Mouse (Mus musculus) lung, adult 18-20 months (tissue): ENCODE data around the gene Klf7.

Experiments
- DNase-seq, 2 experiments: peaks; one replicate each; pipeline ENCODE4 v3.0.0; 2022; ENCODE audit warnings: mixed read lengths in 2 of 2

The Klf7 gene

GRCm38 (mm10) chr1:64060699-64061454 is 61.2 kb downstream of the Klf7 start:
- DNase-seq = no peak

- DNase-seq = no peak
These were observed 62.0 kb downstream of the Klf7 start for GRCm38 (mm10) chr1:64060116-64060515.

- no peak for DNase-seq
These were observed 65.5 kb downstream of the Klf7 start for GRCm38 (mm10) chr1:64056541-64056940.

GRCm38 (mm10) chr1:64055978-64056377 is 66.1 kb downstream of the Klf7 start:
- DNase-seq = no peak

GRCm38 (mm10) chr1:64055210-64055609 is 66.9 kb downstream of the Klf7 start:
- DNase-seq = no peak

GRCm38 (mm10) chr1:64052069-64052750 is 69.9 kb downstream of the Klf7 start:
- DNase-seq = peak; percentile 16 to 40

GRCm38 (mm10) chr1:64048567-64048966 is 73.5 kb downstream of the Klf7 start:
- no peak for DNase-seq

- DNase-seq = no peak
These were observed 75.3 kb downstream of the Klf7 start for GRCm38 (mm10) chr1:64046802-64047156.

- DNase-seq = no peak
These were observed 75.8 kb downstream of the Klf7 start for GRCm38 (mm10) chr1:64046087-64046801.

GRCm38 (mm10) chr1:64044577-64044976 is 77.5 kb downstream of the Klf7 start:
- DNase-seq = no peak

- DNase-seq = peak; percentile 60 to 77
These were observed 81.2 kb downstream of the Klf7 start for GRCm38 (mm10) chr1:64040831-64041383.

- no peak for DNase-seq
These were observed 81.9 kb downstream of the Klf7 start for GRCm38 (mm10) chr1:64040061-64040686.

- no peak for DNase-seq
These were observed 83.7 kb downstream of the Klf7 start for GRCm38 (mm10) chr1:64038343-64038742.

- no peak for DNase-seq
These were observed 84.3 kb downstream of the Klf7 start for GRCm38 (mm10) chr1:64037800-64038199.

- peak; percentile 39 to 68 for DNase-seq
These were observed 85.1 kb downstream of the Klf7 start for GRCm38 (mm10) chr1:64036881-64037452.

GRCm38 (mm10) chr1:64035804-64036203 is 86.3 kb downstream of the Klf7 start:
- DNase-seq = peak in 1 of 2 experiments; percentile 28

GRCm38 (mm10) chr1:64035087-64035791 is 86.8 kb downstream of the Klf7 start:
- DNase-seq = peak; percentile 46 to 67

- DNase-seq = no peak
These were observed 89.4 kb downstream of the Klf7 start for GRCm38 (mm10) chr1:64032502-64033231.

- no peak for DNase-seq
These were observed 100.1 kb downstream of the Klf7 start for GRCm38 (mm10) chr1:64021986-64022385.

GRCm38 (mm10) chr1:64020672-64021635 is 101.1 kb downstream of the Klf7 start:
- DNase-seq = peak; percentile 13 to 24
